Mouse (Mus musculus): ENCODE data around the gene Tssk1. TPM values are rescaled to one million over a fixed set of nuclear protein-coding genes. Genes with fewer than 3 reads are reported as not detected.

Gene Tssk1
- total RNA-seq, 1 experiment, result not detected

- in situ Hi-C loops (cut with MboI; ENCODE audit: low sequenced_read_pairs in 2 of 2, unreplicated experiment in 2 of 2), result no loop called here
- H3K9me3 ChIP-seq (ENCODE audit: control insufficient read depth, insufficient read depth, low read depth, low read length), result no peaks in the 10 kb centered on the region
These were observed 35.6 kb downstream of the Tssk1 start for GRCm38 (mm10) chr16:17929631-17930030.

GRCm38 (mm10) chr16:17931906-17932460, 38.0 kb downstream of the Tssk1 start:
- peaks cover 4 to 20% of the 10 kb centered on the region in 2 experiments; a peak in 2 of 4 replicates for H3K4me1 ChIP-seq (ENCODE audit: control insufficient read depth in 2 of 2, insufficient read depth in 2 of 2, low read length in 2 of 2, poor library complexity in 1 of 2)
- no peak for TF ChIP-seq HCFC1 (IDR thresholded peaks at IDR 0.05; ENCODE audit: borderline replicate concordance, insufficient read depth, low read length)
- TF ChIP-seq ZNF384 (IDR thresholded peaks at IDR 0.05; ENCODE audit: low read depth, low read length), result no peak
- no peak for TF ChIP-seq ZC3H11A (IDR thresholded peaks at IDR 0.05; ENCODE audit: borderline replicate concordance, low read depth, low read length)
- TF ChIP-seq CHD2 (IDR thresholded peaks at IDR 0.05; ENCODE audit: low read depth, low read length), result no peak
- TF ChIP-seq MAFK (IDR thresholded peaks at IDR 0.05; ENCODE audit: insufficient read depth, low read depth, low read length), result no peak
- no peak overlapping the region for H3K9ac ChIP-seq (ENCODE audit: insufficient read depth, low read depth, low read length, poor library complexity, severe bottlenecking)
- no peak overlapping the region for H3K27ac ChIP-seq (ENCODE audit: insufficient read depth, low read depth, low read length, poor library complexity, severe bottlenecking)
- no peak overlapping the region for H3K4me3 ChIP-seq (ENCODE audit: insufficient read depth in 1 of 2, low read depth in 1 of 2, low read length in 2 of 2, poor library complexity in 1 of 2, severe bottlenecking in 1 of 2)
- no peaks in the 10 kb centered on the region for H3K9me3 ChIP-seq (ENCODE audit: control insufficient read depth, insufficient read depth, low read depth, low read length)
- in situ Hi-C loops (cut with MboI; ENCODE audit: low sequenced_read_pairs in 2 of 2, unreplicated experiment in 2 of 2), result no loop called here
- H3K36me3 ChIP-seq (ENCODE audit: control insufficient read depth, insufficient read depth, low read length, poor library complexity, severe bottlenecking), result peaks cover 2% of the 10 kb centered on the region; the same call in 1 of the 2 replicates
- no peak for DNase-seq (ENCODE audit: low read depth, low spot score)

More at GRCm38 (mm10) chr16:17929631-17930030, 35.6 kb downstream of the Tssk1 start:
- no peak overlapping the region for H3K9ac ChIP-seq (ENCODE audit: insufficient read depth, low read depth, low read length, poor library complexity, severe bottlenecking)
- peaks cover 4 to 27% of the 10 kb centered on the region in 2 experiments; a peak in 2 of 4 replicates for H3K4me1 ChIP-seq (ENCODE audit: control insufficient read depth in 2 of 2, insufficient read depth in 2 of 2, low read length in 2 of 2, poor library complexity in 1 of 2)
- peaks cover 25% of the 10 kb centered on the region for H3K36me3 ChIP-seq (ENCODE audit: control insufficient read depth, insufficient read depth, low read length, poor library complexity, severe bottlenecking)
- TF ChIP-seq ZC3H11A (IDR thresholded peaks at IDR 0.05; ENCODE audit: borderline replicate concordance, low read depth, low read length), result no peak
- TF ChIP-seq CHD2 (IDR thresholded peaks at IDR 0.05; ENCODE audit: low read depth, low read length), result no peak
- H3K4me3 ChIP-seq (ENCODE audit: insufficient read depth in 1 of 2, low read depth in 1 of 2, low read length in 2 of 2, poor library complexity in 1 of 2, severe bottlenecking in 1 of 2), result no peak overlapping the region
- H3K27ac ChIP-seq (ENCODE audit: insufficient read depth, low read depth, low read length, poor library complexity, severe bottlenecking), result peak overlapping the region; percentile 77
- DNase-seq (ENCODE audit: low read depth, low spot score), result no peak

- Histone ChIP-seq H3K9ac (ENCODE audit: insufficient read depth, low read depth, low read length, poor library complexity, severe bottlenecking) (no peak overlapping the region), H3K4me1 (ENCODE audit: control insufficient read depth in 2 of 2, insufficient read depth in 2 of 2, low read length in 2 of 2, poor library complexity in 1 of 2) (peaks cover 4 to 19% of the 10 kb centered on the region in 2 experiments; a peak in 2 of 4 replicates), H3K9me3 (ENCODE audit: control insufficient read depth, insufficient read depth, low read depth, low read length) (no peaks in the 10 kb centered on the region), H3K36me3 (ENCODE audit: control insufficient read depth, insufficient read depth, low read length, poor library complexity, severe bottlenecking) (no peaks in the 10 kb centered on the region), H3K27ac (ENCODE audit: insufficient read depth, low read depth, low read length, poor library complexity, severe bottlenecking) (no peak overlapping the region), H3K4me3 (ENCODE audit: insufficient read depth in 1 of 2, low read depth in 1 of 2, low read length in 2 of 2, poor library complexity in 1 of 2, severe bottlenecking in 1 of 2) (no peak overlapping the region)
- no peak for DNase-seq (ENCODE audit: low read depth, low spot score)
- in situ Hi-C loops (cut with MboI; ENCODE audit: low sequenced_read_pairs in 2 of 2, unreplicated experiment in 2 of 2), result no loop called here
- TF ChIP-seq HCFC1 (IDR thresholded peaks at IDR 0.05; ENCODE audit: borderline replicate concordance, insufficient read depth, low read length) (no peak), MAFK (IDR thresholded peaks at IDR 0.05; ENCODE audit: insufficient read depth, low read depth, low read length) (no peak), CHD2 (IDR thresholded peaks at IDR 0.05; ENCODE audit: low read depth, low read length) (no peak), ZNF384 (IDR thresholded peaks at IDR 0.05; ENCODE audit: low read depth, low read length) (no peak), ZC3H11A (IDR thresholded peaks at IDR 0.05; ENCODE audit: borderline replicate concordance, low read depth, low read length) (no peak)
These were observed 39.8 kb downstream of the Tssk1 start for GRCm38 (mm10) chr16:17933594-17934444.

GRCm38 (mm10) chr16:17934445-17934910, 40.5 kb downstream of the Tssk1 start:
- TF ChIP-seq HCFC1 (IDR thresholded peaks at IDR 0.05; ENCODE audit: borderline replicate concordance, insufficient read depth, low read length), result no peak
- TF ChIP-seq ZNF384 (IDR thresholded peaks at IDR 0.05; ENCODE audit: low read depth, low read length), result no peak
- TF ChIP-seq MAFK (IDR thresholded peaks at IDR 0.05; ENCODE audit: insufficient read depth, low read depth, low read length), result no peak
- no peak for TF ChIP-seq CHD2 (IDR thresholded peaks at IDR 0.05; ENCODE audit: low read depth, low read length)
- TF ChIP-seq ZC3H11A (IDR thresholded peaks at IDR 0.05; ENCODE audit: borderline replicate concordance, low read depth, low read length), result no peak
- no peak for DNase-seq (ENCODE audit: low read depth, low spot score)
- H3K27ac ChIP-seq (ENCODE audit: insufficient read depth, low read depth, low read length, poor library complexity, severe bottlenecking), result no peak overlapping the region
- no peak overlapping the region for H3K9ac ChIP-seq (ENCODE audit: insufficient read depth, low read depth, low read length, poor library complexity, severe bottlenecking)
- no peaks in the 10 kb centered on the region for H3K36me3 ChIP-seq (ENCODE audit: control insufficient read depth, insufficient read depth, low read length, poor library complexity, severe bottlenecking)
- H3K4me1 ChIP-seq (ENCODE audit: control insufficient read depth in 2 of 2, insufficient read depth in 2 of 2, low read length in 2 of 2, poor library complexity in 1 of 2), result peaks cover 4 to 18% of the 10 kb centered on the region in 2 experiments; a peak in 2 of 4 replicates
- H3K4me3 ChIP-seq (ENCODE audit: insufficient read depth in 1 of 2, low read depth in 1 of 2, low read length in 2 of 2, poor library complexity in 1 of 2, severe bottlenecking in 1 of 2), result no peak overlapping the region
- in situ Hi-C loops (cut with MboI; ENCODE audit: low sequenced_read_pairs in 2 of 2, unreplicated experiment in 2 of 2), result no loop called here
- no peaks in the 10 kb centered on the region for H3K9me3 ChIP-seq (ENCODE audit: control insufficient read depth, insufficient read depth, low read depth, low read length)

All from ES-E14 (cell line).